Mouse (Mus musculus): ENCODE results near the gene Rsu1.
A peak's percentile ranks its signal among the peaks of the same experiment; 100 is the strongest.
"Not testable (repeated sequence)": the region's sequence is repeated elsewhere in the genome, so short reads cannot be mapped to it uniquely, and the experiment has no call there.

Gene Rsu1

DNA sequence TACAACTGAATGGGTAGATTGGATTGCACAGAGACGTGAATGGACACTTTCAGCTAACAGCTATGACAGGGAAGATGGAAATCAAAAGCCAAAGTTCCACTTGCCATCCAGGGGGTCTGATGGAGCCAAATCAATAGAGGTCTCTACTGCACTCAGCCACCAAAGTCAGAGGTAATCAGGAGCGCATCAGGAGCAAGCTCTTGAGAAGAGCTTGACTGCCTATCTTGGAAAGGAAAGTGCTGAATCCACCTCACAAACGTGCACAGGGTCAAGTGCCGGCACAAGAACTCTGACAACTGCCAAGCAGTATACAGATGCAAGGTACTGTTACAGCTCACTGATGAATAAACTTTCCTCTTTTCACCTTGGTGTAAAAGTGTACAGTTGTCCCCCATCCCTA lies 47.8 kb downstream of the Rsu1 start:
- no peak for DNase-seq

DNA sequence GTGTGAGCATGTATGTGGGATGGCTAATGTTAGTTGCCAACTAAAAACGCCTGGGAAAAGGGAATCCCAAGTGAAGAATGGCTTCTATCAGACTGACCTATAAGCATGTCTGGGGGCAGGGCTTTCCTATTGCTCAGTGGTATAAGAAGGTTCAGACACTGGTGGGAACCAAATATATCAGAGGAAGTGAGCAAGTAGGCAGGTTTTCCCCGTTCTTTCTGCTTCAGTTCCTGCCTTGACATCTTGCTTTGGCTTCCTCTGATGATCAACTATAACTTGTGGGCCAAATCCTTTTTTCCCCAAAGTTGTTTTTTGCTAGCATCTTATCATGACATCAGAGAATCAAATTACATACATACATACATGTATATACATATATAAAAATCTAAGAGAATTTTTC lies 51.1 kb downstream of the Rsu1 start:
- DNase-seq, result no peak

DNA sequence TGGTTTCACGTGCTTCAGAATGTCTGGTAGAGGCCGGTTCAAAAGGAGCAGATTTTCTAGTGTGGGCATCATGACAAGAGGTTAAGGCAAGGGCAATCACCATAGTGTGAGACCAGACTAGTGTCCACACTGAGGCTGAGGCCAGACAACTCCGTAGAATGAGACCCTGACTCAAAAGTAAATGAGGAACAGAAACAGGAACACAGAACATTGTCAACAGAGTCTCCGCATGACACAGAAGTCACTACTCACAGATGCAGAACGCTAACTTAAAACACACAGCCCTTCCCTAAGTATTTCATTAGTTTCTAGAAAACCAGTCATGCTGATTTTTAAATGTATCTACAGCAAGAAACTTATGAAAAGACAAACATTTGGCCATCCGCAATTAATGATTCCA lies 53.1 kb downstream of the Rsu1 start:
- no peak for DNase-seq

DNA sequence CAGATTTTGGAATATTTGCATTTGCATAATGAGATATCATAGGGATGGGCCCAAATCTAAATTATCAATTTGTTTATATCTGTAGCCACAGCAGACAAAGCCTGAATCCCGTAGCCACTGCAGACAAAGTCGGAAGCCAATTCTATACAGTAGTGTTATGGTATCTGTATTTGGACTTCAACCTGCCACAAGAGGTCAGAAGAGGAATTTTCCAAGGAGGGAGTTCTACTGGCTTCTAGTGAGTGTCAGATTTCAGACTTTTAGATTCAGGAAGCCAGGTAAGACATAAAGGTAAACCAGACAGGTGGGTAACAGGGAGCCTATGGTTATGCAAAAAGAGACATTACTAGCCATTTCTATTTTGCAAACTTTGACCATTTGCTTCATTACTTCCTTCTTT lies 64.4 kb downstream of the Rsu1 start:
- no peak for DNase-seq

DNA sequence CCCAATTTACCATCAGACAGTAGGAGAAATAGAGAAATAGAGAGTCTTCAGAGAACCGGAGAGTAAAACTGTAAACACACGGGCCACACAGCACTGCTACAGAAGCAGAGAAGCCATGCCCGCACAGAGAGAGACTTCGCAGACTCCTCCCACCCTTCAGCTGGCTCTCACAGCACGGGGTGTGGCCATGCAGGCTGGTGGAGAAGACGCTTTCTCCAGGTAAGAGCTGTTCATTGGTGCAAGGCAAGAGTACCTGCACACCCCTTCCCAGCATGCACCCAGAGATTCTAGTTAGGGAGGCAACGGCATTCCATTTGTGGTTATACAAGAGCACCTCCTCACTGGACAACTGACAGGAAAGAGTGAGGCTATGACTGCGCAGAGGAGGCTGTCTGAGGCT lies 64.8 kb downstream of the Rsu1 start:
- no peak for DNase-seq

DNA sequence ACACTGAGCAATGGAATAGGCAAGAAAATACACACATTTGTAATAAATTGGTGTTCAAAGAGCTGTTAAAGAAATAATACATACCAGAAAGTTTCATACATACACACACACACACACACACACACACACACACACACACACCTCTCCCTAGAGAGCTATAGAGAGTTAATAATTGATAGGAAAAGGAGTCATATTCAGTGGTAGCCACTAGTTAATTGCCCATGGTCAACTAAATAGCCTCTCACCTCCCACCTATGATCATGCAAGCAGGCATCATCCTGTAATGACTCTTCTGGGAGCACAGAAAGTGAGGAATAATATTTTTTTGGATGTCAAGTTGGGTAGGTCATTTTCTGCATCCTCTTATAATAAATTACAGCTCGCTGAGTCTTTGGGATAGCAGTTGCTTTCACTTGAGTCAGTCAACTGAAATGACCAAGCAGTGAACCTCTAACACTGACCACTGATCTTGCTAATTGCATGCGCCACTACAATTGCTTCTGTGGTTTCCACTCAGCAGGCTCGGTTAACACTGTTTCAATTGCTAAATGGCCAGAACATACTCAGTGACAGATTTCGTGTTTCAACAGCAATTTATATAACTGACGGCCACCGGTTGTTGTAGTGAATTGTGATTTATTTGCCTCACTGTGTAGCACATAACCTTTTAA lies 68.3 kb downstream of the Rsu1 start:
- peak; percentile 2 for DNase-seq

DNA sequence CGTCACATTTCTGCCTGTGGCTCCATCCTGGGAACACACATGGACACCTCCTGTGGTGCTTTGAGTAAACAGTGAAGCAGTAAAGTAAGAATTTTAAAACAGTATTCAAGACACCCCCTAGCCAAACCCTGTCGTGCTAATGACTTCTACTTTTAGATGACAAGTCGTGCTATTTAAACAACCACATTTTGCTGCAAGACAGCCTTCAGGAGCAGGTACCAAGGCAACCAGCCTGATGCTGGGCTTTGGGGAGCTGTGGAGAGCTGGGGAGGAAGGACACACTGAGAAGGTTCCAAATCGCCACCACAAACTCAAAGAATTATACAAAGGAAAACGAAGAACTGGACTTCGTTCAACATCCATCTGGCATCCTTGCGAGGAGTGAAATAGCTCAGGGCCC lies 71.5 kb downstream of the Rsu1 start:
- no peak for DNase-seq

DNA sequence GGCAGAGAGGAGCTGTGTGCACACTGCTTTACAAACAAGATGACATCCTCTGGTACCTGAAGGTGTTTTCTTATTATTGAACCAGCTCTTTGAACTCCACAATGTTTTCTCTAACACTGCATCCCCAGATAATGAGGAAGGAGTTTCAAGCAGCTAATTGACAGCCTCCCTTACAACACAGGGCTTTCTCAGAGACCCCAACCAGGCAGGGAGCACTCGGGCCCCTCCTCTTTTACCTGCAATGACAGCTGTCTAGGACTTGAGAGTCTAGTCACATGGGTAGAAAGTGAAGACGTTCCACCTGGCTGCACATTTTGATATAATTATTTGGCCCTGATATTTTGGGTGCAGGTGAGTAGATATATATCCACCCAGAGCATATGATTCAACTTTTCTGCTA lies 72.2 kb downstream of the Rsu1 start:
- DNase-seq, result no peak

DNA sequence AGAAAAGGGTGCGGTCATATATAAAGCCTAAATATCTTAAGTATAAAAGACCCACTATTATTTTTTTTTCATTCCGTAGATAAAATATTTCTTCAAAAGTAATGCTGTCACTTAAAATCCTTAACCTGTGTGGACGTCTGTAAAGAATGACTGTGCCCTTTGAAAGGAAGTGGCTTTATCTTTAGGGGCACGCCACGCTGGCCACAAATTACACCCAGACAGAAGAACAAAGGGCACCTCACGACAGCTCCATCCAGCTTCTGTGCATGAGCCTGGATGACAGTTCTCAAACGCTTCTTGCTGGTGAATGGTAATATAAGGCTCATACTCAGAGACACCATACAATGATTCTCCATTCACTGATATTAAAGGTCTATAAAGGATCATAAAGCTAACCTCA lies 75.7 kb downstream of the Rsu1 start:
- DNase-seq, result no peak

DNA sequence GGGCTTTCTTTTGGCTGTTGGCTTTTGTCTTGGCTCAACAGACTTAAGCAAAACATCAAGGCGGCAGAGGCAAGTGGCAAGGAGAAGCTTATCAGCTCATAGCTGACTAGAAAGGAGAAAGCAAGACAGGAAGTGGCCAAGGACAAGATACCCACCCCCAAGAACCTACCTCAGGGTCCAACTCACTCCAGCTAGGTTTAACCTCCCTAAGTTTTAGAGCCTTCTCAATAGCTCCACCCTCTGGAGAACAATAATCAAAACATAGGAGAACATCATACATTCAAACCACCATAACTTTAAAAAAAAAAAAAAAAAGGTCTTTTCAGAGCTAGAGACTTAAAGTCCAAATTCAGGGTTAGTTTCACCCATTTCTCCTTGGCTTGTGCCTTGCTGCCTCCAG lies 79.1 kb downstream of the Rsu1 start:
- DNase-seq, result no peak

DNA sequence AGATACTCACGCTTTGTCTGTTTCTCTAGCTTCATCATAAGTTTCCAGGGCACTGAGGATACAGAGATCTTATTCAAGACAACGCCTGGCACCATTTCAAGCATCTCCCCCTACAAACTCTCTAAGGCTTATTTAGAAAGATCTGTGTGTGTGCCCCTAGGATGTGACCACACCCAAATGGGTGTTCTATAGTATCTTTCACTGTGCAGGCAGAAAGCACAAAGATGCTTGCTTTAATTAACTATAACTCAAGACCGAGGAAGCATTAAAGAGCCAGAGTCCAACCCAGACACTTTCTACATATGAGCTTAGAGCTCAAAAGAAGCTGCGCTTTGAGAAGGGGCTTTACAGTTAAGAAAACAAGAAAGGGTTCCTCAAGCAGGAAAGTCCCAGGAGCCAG lies 80.4 kb downstream of the Rsu1 start:
- DNase-seq, result no peak

DNA sequence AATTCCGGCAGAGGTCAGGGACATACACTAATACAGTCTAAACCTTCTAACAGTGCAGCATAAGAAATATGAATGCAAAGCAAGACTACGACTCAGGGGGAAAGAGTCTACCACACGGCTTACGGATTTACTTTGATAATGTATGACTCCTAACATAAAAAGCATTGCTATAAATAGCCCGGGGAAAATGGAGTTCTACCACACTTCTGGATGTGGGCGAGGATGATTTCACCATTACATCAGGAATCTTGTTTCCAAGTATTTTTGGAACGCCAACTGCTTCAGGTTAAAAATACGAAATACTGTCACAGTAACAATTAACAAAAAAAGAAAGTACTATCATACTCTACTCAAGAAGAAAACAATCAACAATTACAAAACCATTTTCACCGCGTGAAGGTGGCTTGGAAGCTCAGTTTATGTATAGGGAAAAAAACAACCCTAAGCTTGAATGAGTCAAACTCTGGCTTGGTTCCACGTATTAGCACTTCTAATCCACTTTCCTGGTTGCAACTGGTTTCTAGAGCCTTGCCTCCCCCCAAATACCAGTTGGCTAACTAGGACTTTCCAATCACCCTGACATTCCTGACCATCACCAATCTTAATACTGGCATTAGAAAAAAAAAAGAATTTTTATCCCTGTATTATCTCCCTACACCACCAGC lies 82.3 kb downstream of the Rsu1 start:
- DNase-seq, result no peak

DNA sequence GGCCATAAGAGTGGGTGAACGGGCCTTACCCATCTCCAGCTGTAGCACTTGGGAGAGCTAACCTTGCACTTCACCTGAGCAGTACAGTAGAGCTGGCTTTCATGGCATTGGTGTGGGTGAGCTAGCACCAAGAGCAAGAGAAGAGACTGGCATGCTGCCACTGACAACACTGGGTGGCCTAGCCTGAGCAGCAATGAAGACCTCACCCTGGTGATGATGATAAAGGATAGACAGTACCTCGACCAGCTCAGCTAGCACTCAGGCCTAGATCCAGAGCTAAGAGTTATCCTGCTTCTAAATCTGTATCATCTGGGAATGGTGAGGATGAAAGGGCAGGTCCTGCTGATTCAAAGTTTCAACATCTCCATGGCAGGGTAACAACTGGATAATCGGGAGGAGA lies 88.1 kb downstream of the Rsu1 start:
- DNase-seq, result no peak

DNA sequence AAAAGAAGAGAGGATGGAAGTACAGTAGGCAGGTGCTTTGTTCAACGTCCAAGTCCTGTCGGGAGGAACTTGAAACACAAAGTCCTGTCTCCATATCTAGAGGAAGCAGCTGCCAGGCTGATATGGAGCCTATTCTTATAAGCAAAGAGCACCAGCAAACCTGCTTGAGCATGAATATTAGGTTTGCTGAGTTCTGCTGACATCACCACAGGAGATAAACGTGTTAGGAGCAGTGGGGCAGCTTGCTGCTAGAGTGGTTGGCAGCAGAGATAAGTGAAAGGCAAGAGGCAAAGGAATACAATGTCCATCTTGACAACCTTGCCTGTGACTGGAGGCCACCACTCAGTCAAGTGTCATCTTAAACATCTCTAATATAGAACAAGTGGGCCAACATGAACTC lies 89.3 kb downstream of the Rsu1 start:
- not testable (repeated sequence) for DNase-seq

DNA sequence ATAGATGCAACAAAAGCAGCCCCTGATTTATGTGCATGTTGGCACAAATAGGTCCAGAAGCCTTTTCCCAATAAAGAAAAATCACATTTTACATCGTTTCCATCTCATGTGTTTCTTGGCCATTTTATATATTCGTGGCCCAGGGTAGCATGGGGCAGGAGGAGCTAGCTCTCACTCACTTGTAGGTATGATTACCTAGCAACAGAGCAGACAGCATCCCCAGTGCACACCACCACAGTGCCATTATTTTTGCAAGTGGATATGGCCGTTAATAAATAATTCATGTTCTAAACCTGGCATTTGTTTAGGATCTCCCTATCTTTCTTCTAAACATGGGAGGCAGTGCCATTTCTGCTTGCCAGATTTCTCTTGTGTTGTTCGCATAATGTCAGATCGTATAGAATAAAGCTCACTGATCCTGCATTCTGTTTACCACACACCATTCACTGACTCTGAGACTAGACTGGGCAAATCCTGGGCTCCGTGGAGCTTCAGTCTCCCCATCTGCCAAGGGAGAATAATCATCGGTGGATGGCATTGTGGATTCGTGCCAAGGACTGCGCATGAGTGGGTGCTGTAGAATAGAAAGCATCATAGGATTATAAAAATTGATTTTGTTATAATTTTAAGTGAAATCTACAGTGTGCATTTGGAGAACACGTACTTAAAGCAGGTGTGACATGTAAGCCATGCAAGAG lies 93.4 kb downstream of the Rsu1 start:
- DNase-seq, result no peak

DNA sequence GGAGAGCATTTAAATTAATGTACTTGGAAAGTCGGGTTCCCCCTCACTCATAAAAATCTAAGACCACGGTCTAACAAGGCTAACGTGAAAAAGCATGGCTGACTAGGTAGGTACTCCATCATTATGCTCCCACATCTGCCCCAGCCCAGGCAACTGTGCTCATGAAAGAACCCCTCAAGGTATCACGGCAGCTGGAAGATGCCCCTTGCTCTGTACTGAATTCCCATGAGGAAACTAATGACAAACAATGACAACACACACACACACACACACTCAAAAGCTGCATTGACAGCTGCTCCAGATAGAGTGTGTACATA lies 95.0 kb downstream of the Rsu1 start:
- DNase-seq, result no peak

DNA sequence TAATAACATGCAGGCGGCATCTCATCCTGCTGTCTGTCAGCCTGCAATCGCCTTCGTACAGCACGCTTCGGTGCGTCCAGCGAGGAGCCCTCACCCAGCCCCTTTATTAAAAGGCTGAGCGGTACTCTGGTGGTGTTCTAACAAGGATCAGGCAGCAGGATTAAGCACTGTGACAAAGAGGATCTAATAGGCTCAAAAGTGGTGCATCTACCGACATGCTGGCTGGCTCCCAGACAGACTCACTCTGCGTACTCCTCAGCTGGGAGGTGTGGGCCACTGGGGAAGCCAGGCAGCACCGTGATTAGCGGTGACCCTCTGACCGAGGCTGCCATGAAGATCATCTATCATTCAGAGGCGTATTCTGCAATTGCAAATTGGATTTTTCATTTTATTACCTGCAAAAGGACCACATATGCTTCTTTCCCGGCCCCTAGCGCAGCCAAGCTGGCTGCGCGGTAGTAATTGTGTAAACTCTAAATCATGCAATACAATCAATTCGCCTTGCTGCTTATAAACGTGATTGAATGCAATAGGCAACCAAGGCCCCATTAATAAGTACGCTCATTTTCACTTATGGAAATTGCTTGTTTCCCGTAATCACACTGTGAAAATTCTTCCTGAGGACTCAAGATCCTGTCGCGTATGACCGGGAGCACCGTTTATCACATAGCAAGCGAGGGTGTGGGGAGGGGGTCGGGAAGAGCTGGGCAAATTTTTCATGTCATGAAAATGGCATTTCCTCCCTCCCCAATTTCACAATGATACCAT lies 95.5 kb downstream of the Rsu1 start:
- DNase-seq, result no peak

DNA sequence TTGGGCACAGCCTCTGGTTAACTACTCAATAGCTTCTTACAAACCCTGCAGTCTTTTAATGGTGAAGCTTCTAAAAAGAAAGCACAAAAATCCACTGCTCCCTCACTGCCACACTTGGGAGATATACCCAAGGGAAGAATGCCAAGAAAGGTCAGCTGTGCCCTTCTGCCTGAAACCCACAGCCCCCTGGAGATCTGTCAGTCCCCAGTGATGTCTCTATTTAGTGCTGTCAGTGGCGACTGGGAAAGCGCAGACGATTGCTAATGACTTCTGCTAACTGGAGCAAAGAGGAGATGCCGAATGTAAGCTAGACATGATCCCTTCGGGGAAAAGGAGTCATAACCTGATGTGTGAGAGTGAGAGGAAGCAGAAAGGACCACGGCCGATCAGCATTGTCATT lies 96.8 kb downstream of the Rsu1 start:
- no peak for DNase-seq

DNA sequence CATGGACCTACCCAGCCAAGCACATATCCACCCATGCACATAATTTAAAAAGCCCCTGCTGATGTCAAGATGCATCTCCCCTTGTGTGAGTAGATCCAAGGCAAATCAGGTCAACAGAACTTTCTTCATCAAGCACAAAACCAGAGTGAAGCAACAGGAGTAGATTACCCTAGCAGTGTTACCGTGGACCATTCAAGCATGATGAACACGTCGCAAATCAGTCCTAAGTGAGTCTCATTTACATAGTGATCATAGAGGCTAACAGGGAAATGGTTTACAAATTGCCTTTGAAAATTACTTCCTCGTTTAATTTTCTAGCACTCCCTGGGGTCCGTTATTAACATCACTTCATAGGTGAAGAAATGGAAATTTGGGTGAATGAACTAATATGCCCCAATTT lies 100.6 kb downstream of the Rsu1 start:
- DNase-seq, result no peak

DNA sequence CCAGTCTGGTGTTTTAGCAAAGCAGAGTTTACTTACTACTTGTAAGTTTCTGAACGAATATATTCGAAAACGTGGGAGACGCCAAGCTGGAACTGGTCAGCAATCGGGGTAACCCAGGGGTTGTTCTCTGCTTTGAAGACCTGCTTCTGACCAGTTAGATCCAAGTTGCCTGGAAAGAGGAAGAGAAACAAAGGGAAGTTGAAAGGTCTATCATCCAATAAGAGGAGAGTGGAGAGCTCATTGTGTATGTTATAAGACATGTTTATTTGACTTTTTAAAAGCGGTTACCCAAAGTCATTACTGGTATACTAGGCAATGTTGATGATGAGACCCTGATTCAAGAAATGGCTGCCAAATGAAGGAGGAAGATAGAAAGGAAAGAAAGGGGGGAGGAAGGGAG lies 101.3 kb downstream of the Rsu1 start:
- DNase-seq, result no peak

DNA sequence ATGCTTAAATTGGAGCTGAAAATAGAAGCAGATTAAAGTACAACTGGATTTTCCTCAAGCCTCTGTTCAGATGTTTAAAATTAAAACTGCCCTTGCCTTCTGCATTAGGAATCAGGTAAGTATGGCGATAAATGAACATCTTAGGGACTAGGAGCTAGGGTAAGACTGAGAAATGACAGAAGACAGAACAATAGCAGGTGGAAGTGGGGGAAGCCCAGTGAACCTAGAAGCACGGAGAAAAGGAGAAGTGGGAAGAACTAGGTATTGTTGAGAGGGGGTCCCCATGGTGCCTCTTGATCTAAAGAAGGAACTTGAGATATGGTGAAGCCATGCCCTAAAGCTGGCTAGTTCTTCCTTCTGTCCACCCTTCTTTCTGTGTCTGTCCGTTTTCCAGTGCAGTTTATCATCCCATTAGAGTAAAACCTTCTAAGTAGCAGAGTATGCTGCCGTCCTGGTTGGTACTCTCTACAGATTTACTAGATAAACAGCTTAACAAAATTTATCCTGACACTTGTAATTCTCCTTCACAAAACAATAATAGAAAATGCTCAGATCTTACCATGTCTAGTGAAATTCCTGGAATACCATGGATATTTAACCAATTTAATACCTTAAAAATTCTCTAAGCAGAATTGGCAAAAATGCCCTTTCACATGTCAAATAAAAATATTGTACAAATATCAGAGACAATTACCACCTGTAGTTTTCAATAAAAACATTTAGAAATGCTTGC lies 101.9 kb downstream of the Rsu1 start:
- DNase-seq, result no peak

DNA sequence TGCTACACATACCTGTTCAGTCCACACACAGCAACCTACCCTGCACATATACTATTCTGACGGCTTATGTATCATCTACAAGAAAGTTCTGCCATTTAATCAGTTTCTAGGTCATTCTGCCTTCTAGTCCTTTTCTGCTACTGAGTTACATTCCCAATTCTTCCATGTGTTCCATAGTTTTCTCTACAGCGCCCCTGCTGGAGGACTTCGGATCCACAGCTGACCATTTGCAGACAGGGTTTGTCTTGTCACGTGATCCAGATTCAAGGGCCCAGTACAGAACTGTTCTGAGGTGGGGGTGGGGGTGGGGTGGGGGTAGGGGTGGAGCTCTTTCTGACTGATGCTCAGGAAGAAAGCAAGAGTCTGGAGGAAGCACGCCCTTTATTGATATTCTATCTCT lies 102.5 kb downstream of the Rsu1 start:
- DNase-seq, result peak; percentile 20

DNA sequence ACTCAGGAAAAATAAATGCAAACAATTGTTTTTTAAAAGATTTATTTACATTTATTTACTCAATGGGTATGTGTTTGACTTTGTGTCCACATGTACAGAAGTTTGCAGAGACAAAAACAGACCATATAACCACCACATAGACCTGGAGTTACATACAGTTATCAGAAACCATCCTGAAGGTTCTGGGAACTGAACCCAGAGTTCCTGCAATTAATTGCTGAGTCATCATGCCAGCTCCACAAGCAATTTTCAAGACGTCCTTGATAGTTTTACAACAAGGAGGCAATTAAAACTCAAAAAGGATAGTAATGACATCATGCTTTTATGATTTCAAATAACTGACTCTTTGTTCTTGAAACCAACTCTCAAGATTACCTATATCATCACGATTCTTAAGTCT lies 109.5 kb downstream of the Rsu1 start:
- DNase-seq, result no peak

Measured in kidney, adult 9 months (tissue).